Mouse (Mus musculus) urinary bladder, postnatal 4 days (tissue): ENCODE data around the gene Ltbp2.
A peak's percentile ranks its signal among the peaks of the same experiment; 100 is the strongest.

ENCODE experiments used
- DNase-seq, 2 experiments: peaks; one replicate each; pipeline ENCODE4 v3.0.0; 2021 to 2022; ENCODE audit warnings: low spot score in 2 of 2

The Ltbp2 gene

DNA sequence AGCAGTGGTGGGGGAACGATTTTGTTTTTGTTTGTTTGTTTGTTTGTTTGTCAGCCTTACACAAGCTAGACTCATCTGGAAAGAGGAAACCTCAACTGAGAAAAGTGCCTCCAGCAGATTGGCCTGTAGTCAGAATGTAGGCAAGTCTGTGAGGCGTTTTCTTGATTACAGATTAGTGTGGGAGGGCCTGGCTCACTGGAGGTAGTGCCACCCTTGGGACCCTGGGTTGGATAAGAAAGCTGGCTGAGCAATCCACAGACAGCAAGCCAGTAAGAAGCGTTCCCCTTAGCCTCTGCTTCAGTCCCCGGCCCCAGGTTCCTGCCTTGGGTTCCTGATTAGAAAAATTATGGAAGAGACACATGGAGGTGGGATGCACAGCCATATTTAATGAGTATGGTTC, 36.4 kb downstream of the Ltbp2 start:
- no peak for DNase-seq

GRCm38 (mm10) chr12:84835626-84836025, 40.7 kb downstream of the Ltbp2 start:
- DNase-seq: no peak

GRCm38 (mm10) chr12:84834773-84835172, 41.6 kb downstream of the Ltbp2 start:
- no peak for DNase-seq

DNA sequence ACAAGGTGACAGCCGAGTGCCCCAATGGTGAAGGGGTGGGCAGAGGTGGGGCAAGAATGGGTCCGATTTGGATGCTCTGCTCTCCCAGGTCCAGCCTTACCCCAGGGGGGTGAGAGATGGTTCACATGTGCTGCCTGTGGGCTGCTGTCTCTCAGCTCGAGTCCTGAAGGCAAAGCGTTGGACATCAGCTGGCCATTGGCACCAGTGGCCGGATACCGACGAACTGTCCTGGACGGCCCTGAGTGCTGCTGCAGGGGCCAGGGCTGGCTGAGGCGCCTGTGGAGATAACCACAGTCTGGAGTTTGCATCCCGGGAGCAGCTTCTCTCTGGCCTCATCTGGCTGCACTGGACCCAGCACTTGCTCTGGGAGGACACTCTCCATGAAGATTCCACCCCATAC, 44.7 kb downstream of the Ltbp2 start:
- DNase-seq: peak in 1 of 2 experiments; percentile 58

- DNase-seq: no peak
Observed at GRCm38 (mm10) chr12:84831141-84831540, 45.2 kb downstream of the Ltbp2 start.

DNA sequence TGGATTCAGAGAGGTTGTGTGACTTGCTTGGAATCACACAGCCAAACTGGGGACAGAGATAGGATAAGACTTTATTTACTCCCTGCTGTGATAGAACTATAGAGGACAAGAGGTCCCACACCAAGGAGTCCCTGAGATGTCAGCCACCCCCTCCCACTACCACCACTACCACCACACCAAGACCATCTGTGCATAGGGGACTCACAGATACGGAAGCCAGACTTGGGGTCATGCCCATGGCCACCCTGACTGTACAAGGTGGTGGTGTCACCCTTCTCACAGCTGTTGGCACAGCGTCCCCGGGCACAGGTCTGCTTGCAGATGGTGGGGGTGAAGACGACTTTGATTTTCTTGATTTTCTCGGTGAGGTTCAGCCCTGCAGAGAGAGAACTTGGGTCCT, 45.9 kb downstream of the Ltbp2 start:
- DNase-seq: no peak

DNA sequence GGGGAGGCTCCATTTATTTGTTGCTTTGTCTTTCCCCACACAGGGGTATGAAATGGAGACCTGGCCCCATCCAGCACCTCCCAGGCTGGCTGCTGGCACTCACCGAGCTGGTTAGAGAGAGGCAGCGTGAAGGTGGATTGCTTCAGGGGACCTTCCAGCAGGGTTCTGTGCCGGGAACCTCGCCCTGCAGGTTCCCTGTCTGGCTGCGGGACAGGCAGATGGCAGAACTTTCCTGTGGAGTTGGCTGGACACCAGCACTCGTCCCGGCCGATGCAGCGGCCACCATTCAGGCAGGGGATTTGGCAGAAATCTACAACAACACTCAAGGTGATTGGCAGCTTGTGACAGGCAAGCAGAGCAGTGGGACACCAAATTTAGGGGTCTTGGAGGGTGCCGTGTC, 46.4 kb downstream of the Ltbp2 start:
- no peak for DNase-seq

DNA sequence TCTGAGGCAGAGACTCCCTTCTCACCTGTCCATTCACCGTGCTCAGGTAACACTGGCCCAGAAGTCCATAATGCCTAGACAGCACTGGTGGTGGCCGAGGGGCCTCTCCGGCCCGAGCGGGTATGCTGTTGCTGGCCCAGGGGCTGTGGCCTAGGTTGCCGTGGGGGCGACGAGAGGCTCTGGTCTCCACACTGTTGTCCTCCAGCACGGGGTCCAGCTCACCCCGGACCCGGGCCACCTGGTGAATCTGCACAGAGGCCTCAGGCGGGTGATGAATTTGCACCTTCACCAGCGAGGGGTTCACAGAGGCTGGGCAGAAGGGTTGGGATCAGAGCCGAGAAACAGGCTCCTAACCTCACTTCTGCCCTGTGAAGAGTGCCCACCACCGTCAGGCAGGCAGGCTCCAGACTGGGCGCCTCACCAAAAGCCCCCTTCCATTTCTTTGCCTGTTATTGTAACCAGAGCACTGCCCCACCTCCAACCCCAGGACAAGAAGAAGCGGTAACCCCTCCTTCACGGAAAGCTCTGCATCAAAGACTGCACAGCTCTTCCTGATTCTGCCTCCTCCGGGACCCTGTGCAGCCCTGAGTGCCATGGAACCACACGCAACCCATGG, 47.1 kb downstream of the Ltbp2 start:
- no peak for DNase-seq

GRCm38 (mm10) chr12:84827384-84827933, 48.9 kb downstream of the Ltbp2 start:
- DNase-seq: no peak

DNA sequence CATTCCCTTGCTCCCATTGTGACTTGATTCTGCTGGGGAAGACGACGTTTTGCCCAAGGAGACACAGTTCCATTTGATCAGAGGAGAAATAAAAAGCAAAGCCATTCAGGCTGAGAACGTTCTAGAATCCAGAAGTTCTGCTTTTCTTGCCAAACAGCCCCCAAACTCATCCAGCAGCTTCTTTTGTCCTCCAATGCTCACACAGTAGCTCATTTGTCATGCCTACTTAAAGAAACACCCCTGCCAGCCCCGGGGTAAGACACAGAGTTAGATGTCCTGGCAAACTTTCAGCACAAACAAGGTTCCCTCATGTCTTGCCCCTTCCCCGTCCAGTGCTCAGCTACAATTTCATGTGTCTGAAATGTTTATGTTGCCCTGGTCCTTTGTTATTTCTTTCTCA, 52.1 kb downstream of the Ltbp2 start:
- no peak for DNase-seq

DNA sequence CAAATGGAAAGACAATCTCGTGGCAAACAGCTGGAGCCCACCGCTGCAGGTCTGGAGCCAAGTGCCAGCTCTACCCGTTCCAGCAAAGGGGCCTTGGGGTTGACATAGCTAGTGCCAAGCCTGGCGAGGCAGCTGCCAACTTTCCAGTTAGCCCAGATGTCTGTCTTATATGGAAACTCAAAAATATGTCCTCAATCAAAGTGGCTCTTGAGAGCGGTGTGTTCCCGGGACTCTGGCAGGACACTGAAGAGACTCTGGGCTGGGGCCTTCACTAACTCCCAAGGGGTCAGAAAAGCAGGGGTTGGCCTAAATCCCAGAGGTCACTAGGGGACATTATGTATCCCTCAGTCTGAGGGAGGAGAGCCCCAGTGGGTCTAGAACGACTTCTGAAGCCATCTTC, 52.7 kb downstream of the Ltbp2 start:
- DNase-seq: no peak

GRCm38 (mm10) chr12:84819236-84820168, 56.8 kb downstream of the Ltbp2 start:
- no peak for DNase-seq

DNA sequence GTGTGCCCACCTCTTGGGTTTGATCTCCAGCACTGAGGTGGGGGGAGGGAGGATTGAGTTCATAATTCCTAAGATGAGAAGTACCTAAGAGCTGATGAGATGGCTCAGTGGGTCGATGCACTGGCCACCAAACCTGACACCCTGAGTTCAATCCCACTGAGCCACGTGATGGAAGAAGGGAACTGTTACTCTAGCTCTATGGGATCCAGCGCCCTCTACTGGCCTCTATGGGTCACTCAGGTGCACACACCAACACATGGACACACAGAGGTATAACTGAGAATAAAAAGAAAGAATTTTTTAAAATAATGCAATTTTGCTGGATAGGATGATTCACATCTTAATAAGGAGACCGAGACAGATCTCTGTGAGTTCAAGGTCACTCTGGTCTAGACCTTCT, 57.8 kb downstream of the Ltbp2 start:
- DNase-seq: no peak

DNA sequence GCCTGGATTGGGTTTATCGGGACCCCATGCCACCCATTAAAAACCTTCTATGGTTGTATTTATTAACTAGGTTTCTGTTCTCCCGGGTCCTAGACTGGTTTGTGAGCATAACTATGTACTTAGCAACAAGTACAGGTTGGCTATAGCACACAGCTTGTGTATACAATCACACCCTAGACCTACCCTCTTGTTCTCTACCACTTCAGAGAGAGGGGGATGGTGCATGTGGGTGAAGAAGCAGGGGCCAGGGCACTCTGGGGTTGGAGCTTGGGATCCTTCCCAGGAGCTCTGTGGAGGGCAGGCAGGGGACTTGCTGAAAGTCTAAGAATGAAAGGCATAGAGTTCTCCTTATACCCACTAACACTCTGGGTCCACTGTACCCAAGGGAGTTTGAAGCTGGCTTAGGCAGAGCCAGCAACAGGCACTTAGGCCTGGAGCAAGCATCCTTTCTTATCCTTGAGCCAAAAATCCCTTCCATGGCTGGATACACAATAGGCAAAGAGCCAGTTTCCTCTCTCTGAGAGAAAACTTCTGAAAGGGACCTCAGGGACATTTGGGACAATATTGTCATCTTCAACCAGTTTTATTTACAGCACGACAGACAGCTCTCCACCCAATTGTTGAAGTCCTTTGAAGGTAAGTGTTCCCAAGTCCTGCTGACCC, 61.5 kb downstream of the Ltbp2 start:
- no peak for DNase-seq

GRCm38 (mm10) chr12:84813773-84814172, 62.6 kb downstream of the Ltbp2 start:
- DNase-seq: no peak

GRCm38 (mm10) chr12:84812004-84812403, 64.3 kb downstream of the Ltbp2 start:
- DNase-seq: no peak

DNA sequence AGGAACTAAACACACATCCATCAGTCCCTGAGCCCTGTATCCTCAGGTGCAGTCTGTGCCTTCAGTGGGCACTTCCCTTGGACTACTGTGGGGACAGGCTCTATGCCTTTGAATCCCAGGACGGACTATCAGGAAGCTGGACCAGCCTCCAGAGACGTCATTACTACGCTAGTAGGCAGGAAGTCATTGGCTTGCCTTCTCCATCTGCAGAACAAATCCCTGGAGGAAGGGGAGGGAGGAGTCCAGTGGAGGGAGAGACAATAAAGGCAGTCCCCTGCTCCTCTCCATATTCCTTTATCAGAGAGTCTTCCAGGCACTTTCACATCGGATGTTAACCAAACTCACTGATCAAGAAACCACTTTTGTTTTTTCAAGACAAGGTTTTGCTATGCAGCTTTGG, 64.8 kb downstream of the Ltbp2 start:
- no peak for DNase-seq

GRCm38 (mm10) chr12:84810810-84811209, 65.5 kb downstream of the Ltbp2 start:
- no peak for DNase-seq

DNA sequence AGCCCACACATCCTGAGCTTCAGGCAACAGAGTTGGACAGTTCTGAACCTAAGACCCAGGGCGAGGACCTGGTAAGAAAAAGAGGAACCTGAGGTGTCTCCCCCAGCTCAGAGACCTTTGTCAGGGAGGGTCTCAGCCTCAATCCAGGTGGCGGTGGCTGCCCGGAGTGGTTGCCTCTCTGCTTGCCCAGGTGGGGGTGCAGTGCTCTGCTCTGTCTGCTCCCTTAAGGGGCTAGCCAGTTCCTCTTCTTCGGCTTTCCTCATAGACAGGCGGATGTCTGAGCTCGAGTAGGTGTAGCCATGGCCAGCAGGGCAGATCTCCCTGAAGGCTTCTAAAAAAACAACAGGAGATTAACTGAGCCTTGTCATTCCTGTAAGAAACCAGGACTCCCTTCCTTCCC, 67.3 kb downstream of the Ltbp2 start:
- no peak for DNase-seq

- DNase-seq: no peak
Observed at GRCm38 (mm10) chr12:84807351-84807750, 69.0 kb downstream of the Ltbp2 start.

DNA sequence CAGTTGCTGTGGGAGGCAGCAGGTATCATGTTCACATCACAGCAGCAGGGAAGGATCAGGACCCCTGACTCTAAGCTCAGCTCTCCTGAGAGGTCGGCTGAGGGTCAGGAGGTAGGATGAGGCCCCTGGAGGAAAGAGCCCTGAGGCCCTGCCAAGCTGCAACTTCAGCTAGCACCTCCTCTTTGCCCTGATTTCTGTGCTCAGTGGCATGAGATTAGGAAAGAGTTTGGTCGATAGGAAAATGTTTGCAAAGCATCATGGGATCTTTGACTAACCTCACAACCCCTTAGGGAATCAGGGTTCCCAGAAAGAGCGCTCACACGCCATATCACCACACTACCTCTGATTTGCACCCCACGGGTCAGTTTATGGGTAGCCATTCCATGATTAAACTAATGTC, 69.6 kb downstream of the Ltbp2 start:
- DNase-seq: no peak

DNA sequence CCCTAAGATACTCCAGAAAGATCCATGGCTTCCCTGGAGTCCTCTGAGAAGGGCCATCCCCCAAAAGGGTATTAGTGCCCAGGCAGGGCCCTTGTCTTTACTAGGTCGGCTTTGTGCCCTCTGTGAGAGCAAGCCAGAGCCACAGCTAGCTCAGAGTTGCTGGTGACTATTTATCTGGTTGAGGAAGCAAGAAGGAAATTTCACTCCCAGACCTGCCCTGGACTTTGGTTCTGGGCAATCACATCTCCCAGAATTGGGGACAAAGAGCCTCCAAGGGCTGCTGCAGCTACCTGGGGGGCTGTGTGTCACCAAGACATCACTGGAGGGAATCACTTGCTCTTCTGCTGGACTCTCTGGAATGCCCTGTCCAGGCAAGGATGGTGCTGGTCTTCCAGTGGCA, 70.3 kb downstream of the Ltbp2 start:
- DNase-seq: no peak
